Mouse (Mus musculus) liver, postnatal 0 days (tissue): ENCODE measurements around the gene Ttc25. TPM values are rescaled to one million over a fixed set of nuclear protein-coding genes. Genes with fewer than 3 reads are reported as not detected.
A peak's percentile ranks its signal among the peaks of the same experiment; 100 is the strongest.

Experiments used
- ATAC-seq: fragments of 200-750 bp; cut with Nextera tagmentation; 2 replicates; pipeline ENCODE4 v1.8.0; 2017; ENCODE audit warnings: mild to moderate bottlenecking, moderate library complexity
- DNase-seq: peaks from one replicate; pipeline ENCODE4 v3.0.0-alpha.2; 2016
- H3K27ac ChIP-seq: fragments of 300-500 bp; sonication (generic); 2 replicates; pipeline ENCODE4 v1.5.1; 2014; ENCODE audit warnings: antibody characterized with exemption, moderate library complexity, mild to moderate bottlenecking, low read depth
- H3K27me3 ChIP-seq: fragments of 300-500 bp; sonication (generic); 2 replicates; pipeline ENCODE4 v1.6.1; 2014; ENCODE audit warnings: low read length, control low read depth, mixed read lengths; ENCODE audit not compliant: insufficient read depth
- H3K36me3 ChIP-seq: fragments of 300-500 bp; sonication (generic); replicated peaks from 2 replicates; pipeline ENCODE4 v1.6.1; 2014; ENCODE audit warnings: mild to moderate bottlenecking, control low read depth, low read length, moderate library complexity, mixed read lengths; ENCODE audit not compliant: insufficient read depth
- H3K4me1 ChIP-seq: fragments of 300-500 bp; sonication (generic); 2 replicates; pipeline ENCODE4 v1.6.1; 2014; ENCODE audit warnings: antibody characterized with exemption, mild to moderate bottlenecking, control low read depth; ENCODE audit not compliant: insufficient read depth
- H3K4me2 ChIP-seq: fragments of 300-500 bp; sonication (generic); 2 replicates; pipeline ENCODE4 v1.6.1; 2014; ENCODE audit warnings: low read depth, mild to moderate bottlenecking, low read length, moderate library complexity, mixed read lengths
- H3K4me3 ChIP-seq: fragments of 300-500 bp; sonication (generic); 2 replicates; pipeline ENCODE4 v1.5.1; 2014; ENCODE audit warnings: low read depth, low read length
- H3K9ac ChIP-seq: fragments of 300-500 bp; sonication (generic); replicated peaks from 2 replicates; pipeline ENCODE4 v1.6.1; 2014; ENCODE audit warnings: mild to moderate bottlenecking, moderate library complexity
- H3K9me3 ChIP-seq: fragments of 300-500 bp; sonication (generic); 2 replicates; pipeline ENCODE4 v1.6.1; 2016; ENCODE audit warnings: mild to moderate bottlenecking, control low read depth, low read length, mixed read lengths
- CTCF ChIP-seq: sonication (generic); IDR thresholded peaks from 2 replicates; pipeline ENCODE4 v1.5.1; 2016; ENCODE audit warnings: antibody characterized with exemption, low read depth
- EP300 ChIP-seq: IDR thresholded peaks from 2 replicates; pipeline ENCODE4 v1.6.1; 2016; ENCODE audit warnings: antibody characterized with exemption, low read depth, mild to moderate bottlenecking
- WGBS: fragments of 180-500 bp; shearing (Covaris S2); extraction: QIAGEN DNeasy Blood & Tissue Kit; methylation state at CpG from one replicate; pipeline ENCODE4 v1.1.7; 2014; ENCODE audit not compliant: insufficient replicate concordance; 5-methylcytosine and 5-hydroxymethylcytosine counted together
- polyA plus RNA-seq: library from polyadenylated mRNA; unstranded; fragments of >200 nt; fragmentation: Nextera tagmentation; extraction: Ambion mirVana; gene quantifications from 2 replicates; pipeline ENCODE4 v1.2.1, GENCODE M21; 2015

Gene Ttc25
- polyA plus RNA-seq, 1 experiment from 2014 or later: 0.22 TPM

DNA sequence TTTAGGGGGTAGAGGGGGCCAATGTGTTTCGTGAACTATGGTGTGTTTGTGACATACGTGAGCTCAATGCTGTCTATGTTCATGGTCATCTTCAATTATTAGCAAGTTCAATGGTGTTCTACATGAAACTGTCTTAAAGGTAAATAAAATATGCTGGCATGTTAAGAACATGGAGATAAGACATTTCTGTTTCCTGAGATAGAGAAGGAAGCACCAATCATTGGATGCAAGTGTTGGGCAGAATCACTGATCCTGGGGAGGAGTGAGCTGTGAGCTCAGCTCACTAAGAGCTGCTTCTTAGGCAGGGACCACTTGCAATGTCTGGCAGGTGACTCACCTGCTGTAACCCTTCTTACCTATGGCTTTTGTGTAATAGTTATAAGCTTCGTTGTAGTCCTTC, 56.0 kb downstream of the Ttc25 start:
- H3K4me1 ChIP-seq: no peaks in the 10 kb centered on the region
- no peaks in the 10 kb centered on the region for H3K27me3 ChIP-seq
- no peak overlapping the region for H3K27ac ChIP-seq
- no peak overlapping the region for H3K4me3 ChIP-seq
- no peaks in the 10 kb centered on the region for H3K9me3 ChIP-seq
- no peak overlapping the region for H3K9ac ChIP-seq
- no peak for TF ChIP-seq EP300
- TF ChIP-seq CTCF: no peak
- ATAC-seq: no peak
- 82% methylated on average over 3 of the region's 3 CpGs for WGBS
- H3K36me3 ChIP-seq: peaks cover 53% of the 10 kb centered on the region
- H3K4me2 ChIP-seq: no peak overlapping the region
- no peak for DNase-seq

- H3K4me1 ChIP-seq: no peaks in the 10 kb centered on the region; the same call in 1 of the 2 replicates
- peak; percentile 47; the same call in 1 of the 2 replicates for ATAC-seq
Measured at GRCm38 (mm10) chr11:100603155-100603554, 57.7 kb downstream of the Ttc25 start.

DNA sequence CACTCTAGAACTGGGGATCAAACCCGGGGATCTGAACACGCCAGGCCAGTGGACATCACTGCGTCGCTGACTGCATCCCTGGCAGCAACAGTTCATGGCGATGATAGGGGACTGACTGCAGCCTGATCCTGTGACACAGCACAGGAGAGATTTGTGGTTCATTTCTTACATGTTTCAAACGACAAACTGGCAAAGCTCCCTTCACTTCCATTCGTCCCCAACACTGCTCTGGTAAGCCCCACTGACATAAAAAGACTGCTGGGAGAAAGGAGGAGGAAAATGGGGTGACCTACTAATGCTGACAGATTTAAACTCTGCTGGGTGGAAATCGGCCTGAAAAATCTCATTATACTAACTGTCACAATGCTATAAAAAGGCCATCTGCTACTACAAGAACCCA, 58.4 kb downstream of the Ttc25 start:
- TF ChIP-seq CTCF: no peak
- no peak for TF ChIP-seq EP300
- H3K4me3 ChIP-seq: no peak overlapping the region
- no peak for ATAC-seq
- peaks cover 30% of the 10 kb centered on the region for H3K36me3 ChIP-seq
- DNase-seq: no peak
- H3K9ac ChIP-seq: no peak overlapping the region
- 86% methylated on average over 8 of the region's 8 CpGs for WGBS
- no peaks in the 10 kb centered on the region; the same call in 1 of the 2 replicates for H3K4me1 ChIP-seq
- H3K9me3 ChIP-seq: no peaks in the 10 kb centered on the region
- H3K4me2 ChIP-seq: no peak overlapping the region
- no peak overlapping the region for H3K27ac ChIP-seq
- H3K27me3 ChIP-seq: no peaks in the 10 kb centered on the region

More at GRCm38 (mm10) chr11:100603155-100603554, 57.7 kb downstream of the Ttc25 start:
- peaks cover 37% of the 10 kb centered on the region for H3K36me3 ChIP-seq
- no peak overlapping the region for H3K4me2 ChIP-seq
- TF ChIP-seq CTCF: no peak
- no peak for TF ChIP-seq EP300
- H3K27ac ChIP-seq: no peak overlapping the region
- H3K9ac ChIP-seq: no peak overlapping the region
- H3K9me3 ChIP-seq: no peaks in the 10 kb centered on the region
- DNase-seq: no peak
- no peak overlapping the region for H3K4me3 ChIP-seq
- no peaks in the 10 kb centered on the region for H3K27me3 ChIP-seq
- 78% methylated on average over 9 of the region's 9 CpGs for WGBS

DNA sequence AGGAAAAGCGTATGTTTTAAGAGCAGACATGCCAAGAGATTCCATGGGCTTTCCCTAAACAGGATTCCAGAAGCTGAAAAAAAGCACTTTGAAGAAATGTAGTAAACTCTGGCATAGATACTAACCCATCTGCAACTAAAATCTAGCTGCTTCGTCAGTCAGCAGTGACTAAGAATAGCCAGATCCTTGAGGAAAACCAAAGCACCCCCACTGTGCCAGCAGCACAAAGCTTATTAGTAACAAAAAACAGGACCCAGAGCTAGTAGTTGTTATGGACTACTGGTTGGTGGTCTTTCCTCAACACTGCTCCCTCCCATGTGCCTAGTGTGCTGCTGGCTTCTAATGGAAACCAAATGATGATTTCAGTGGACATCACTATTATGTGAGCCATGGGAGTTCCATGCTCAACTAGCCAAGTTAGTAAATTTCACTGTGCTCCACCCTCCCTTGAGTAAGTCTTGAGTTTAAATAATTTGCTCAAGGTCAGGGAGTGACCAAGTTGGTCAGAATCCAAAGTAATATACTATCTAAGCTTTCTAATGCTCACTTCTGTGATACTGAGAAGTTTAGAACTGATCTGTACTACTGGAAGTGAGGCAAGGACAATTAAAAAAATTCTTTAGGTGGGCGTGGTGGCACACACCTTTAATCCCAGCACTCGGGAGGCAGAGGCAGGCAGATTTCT, 59.1 kb downstream of the Ttc25 start:
- H3K9me3 ChIP-seq: no peaks in the 10 kb centered on the region
- no peaks in the 10 kb centered on the region for H3K27me3 ChIP-seq
- no peak for ATAC-seq
- no peak overlapping the region for H3K4me2 ChIP-seq
- peaks cover 24% of the 10 kb centered on the region for H3K36me3 ChIP-seq
- no peak overlapping the region for H3K4me3 ChIP-seq
- DNase-seq: no peak
- peaks cover 3% of the 10 kb centered on the region; the same call in 1 of the 2 replicates for H3K4me1 ChIP-seq
- no peak overlapping the region for H3K9ac ChIP-seq
- 81% methylated on average over 4 of the region's 4 CpGs for WGBS
- TF ChIP-seq CTCF (no peak), EP300 (no peak)
- no peak overlapping the region for H3K27ac ChIP-seq

- H3K4me1 ChIP-seq: peaks cover 6% of the 10 kb centered on the region; the same call in 1 of the 2 replicates
- DNase-seq (no peak), ATAC-seq (no peak)
- H3K4me3 ChIP-seq: no peak overlapping the region
- TF ChIP-seq CTCF (no peak), EP300 (no peak)
- 91% methylated on average over 10 of the region's 10 CpGs for WGBS
- H3K27ac ChIP-seq: no peak overlapping the region
- no peaks in the 10 kb centered on the region for H3K27me3 ChIP-seq
- H3K9me3 ChIP-seq: no peaks in the 10 kb centered on the region
- H3K9ac ChIP-seq: no peak overlapping the region
- H3K4me2 ChIP-seq: no peak overlapping the region
- H3K36me3 ChIP-seq: peaks cover 15% of the 10 kb centered on the region
Measured at GRCm38 (mm10) chr11:100605451-100605850, 60.0 kb downstream of the Ttc25 start.

DNA sequence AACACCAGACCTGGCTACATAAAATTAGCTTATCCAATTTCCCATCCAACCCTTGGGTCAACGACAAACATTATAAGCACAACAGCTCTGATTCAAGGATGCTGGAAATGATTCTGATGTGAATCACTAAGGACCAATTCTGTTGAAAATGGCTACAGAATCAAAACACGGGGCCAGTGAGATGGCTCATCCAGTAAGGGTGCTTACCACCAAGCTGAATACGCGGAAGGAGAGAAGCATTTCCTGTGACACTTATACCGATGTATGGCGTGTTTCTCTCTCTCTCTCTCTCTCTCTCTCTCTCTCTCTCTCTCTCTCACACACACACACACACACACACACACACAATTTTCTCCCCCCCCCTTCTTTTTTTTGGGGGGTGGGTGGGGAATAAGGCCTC, 61.7 kb downstream of the Ttc25 start:
- Histone ChIP-seq H3K4me3 (no peak overlapping the region), H3K9ac (no peak overlapping the region), H3K9me3 (no peaks in the 10 kb centered on the region), H3K36me3 (peaks cover 5% of the 10 kb centered on the region; the same call in 1 of the 2 replicates), H3K4me1 (peaks cover 10% of the 10 kb centered on the region), H3K4me2 (no peak overlapping the region), H3K27me3 (no peaks in the 10 kb centered on the region), H3K27ac (no peak overlapping the region)
- ATAC-seq (no peak), DNase-seq (no peak)
- WGBS: 79% methylated on average over 6 of the region's 6 CpGs
- TF ChIP-seq EP300 (no peak), CTCF (no peak)
